ENCODE assay signal across 8 mouse cellular contexts in the genomic region with DNA sequence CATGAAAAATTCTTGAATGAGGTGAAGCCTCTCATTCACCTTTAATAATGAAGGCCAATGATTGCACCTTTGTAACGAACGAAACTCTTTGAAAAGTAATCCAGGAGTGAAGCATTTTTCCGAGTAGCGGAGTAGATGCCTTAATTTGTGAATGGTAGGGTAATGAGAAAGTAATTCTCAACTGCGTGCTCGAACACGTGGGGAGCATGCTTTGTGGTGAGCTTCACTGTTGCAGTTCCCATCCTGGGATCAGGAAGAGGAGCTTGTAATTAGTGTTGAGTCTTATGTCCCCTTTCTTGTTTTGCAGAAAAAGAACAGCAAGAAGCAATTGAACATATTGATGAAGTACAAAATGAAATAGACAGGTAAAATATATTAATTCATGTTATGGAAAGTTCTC. TPM values are rescaled to one million over a fixed set of nuclear protein-coding genes. Genes with fewer than 3 reads are reported as not detected.
DNase-seq lines count a peak whose midpoint lies in the region; ATAC-seq and TF ChIP-seq lines count a peak whose summit lies in the region.

No protein-coding gene starts in this region.

- peak overlapping the region; percentile 99 for H3K9ac ChIP-seq in forebrain, embryonic 14.5 days (ENCODE audit: low read length)
- H3K9ac ChIP-seq in liver, embryonic 13.5 days = peak overlapping the region; percentile 97

- no peaks in the 10 kb centered on the region for H3K27me3 ChIP-seq in forebrain, embryonic 14.5 days (replicated peaks; ENCODE audit: control insufficient read depth, insufficient read depth, low read length)
- no peaks in the 10 kb centered on the region for H3K27me3 ChIP-seq in liver, embryonic 13.5 days

- H3K27ac ChIP-seq in gastrocnemius, adult 2 months = no peak overlapping the region
- H3K27ac ChIP-seq in forebrain, embryonic 14.5 days (ENCODE audit: low read depth, low read length) = no peak overlapping the region
- H3K27ac ChIP-seq in liver, embryonic 13.5 days = peak overlapping the region; percentile 97

- 10% methylated on average over 7 of the region's 7 CpGs for WGBS in forebrain, embryonic 14.5 days
- WGBS in liver, embryonic 13.5 days (ENCODE audit: insufficient replicate concordance) = 21% methylated on average over 7 of the region's 7 CpGs

- intact Hi-C loops in gastrocnemius, adult 2 months (cut with DNase I) = no loop called here
- intact Hi-C loops in gastrocnemius, postnatal 36 days (cut with DNase I) = no loop called here

- DNase-seq in gastrocnemius, adult 2 months = no peak
- DNase-seq in gastrocnemius, postnatal 36 days = no peak
- peak; percentile 55 for DNase-seq in 416B (ENCODE audit: low read depth)
- DNase-seq in forebrain, embryonic 14.5 days (ENCODE audit: low spot score) = no peak
- no peak for DNase-seq in liver, embryonic 13.5 days
- no peak for DNase-seq in adrenal gland, adult 8-10 months
- no peak for DNase-seq in right cerebral cortex, postnatal 36 days (ENCODE audit: low spot score in 2 of 2)
- DNase-seq in B cell, adult 2 months = no peak

- TF ChIP-seq CTCF in gastrocnemius, adult 2 months (IDR thresholded peaks at IDR 0.05) = no peak

- H3K4me3 ChIP-seq in gastrocnemius, adult 2 months = peak overlapping the region; percentile 98
- H3K4me3 ChIP-seq in forebrain, embryonic 14.5 days (ENCODE audit: low read depth, low read length) = peak overlapping the region; percentile 100
- peak overlapping the region; percentile 98 for H3K4me3 ChIP-seq in liver, embryonic 13.5 days (replicated peaks)

- peak overlapping the region; percentile 70 for H3K4me2 ChIP-seq in forebrain, embryonic 14.5 days (ENCODE audit: low read length)
- H3K4me2 ChIP-seq in liver, embryonic 13.5 days = peak overlapping the region; percentile 98

- H3K9me3 ChIP-seq in forebrain, embryonic 14.5 days (replicated peaks; ENCODE audit: control insufficient read depth, low read length) = no peaks in the 10 kb centered on the region
- H3K9me3 ChIP-seq in liver, embryonic 13.5 days (replicated peaks) = no peaks in the 10 kb centered on the region

- peaks cover 39% of the 10 kb centered on the region for H3K36me3 ChIP-seq in forebrain, embryonic 14.5 days (ENCODE audit: control insufficient read depth, insufficient read depth, low read length)
- peaks cover 40% of the 10 kb centered on the region for H3K36me3 ChIP-seq in liver, embryonic 13.5 days

- peaks cover 21% of the 10 kb centered on the region for H3K4me1 ChIP-seq in forebrain, embryonic 14.5 days (ENCODE audit: control insufficient read depth, insufficient read depth, low read length)
- peaks cover 49% of the 10 kb centered on the region for H3K4me1 ChIP-seq in liver, embryonic 13.5 days (replicated peaks)

- ATAC-seq in forebrain, embryonic 14.5 days = no peak
- ATAC-seq in liver, embryonic 13.5 days (ENCODE audit: low read depth) = no peak

RNA-seq across cellular contexts. Expression of gene Pkn3, which starts 9.5 kb away (rescaled TPM):
- 1 to 10 TPM; 3.6 to 4.1 TPM for total RNA-seq in gastrocnemius, adult 2 months (2021)
- 1 to 10 TPM; 2.8 to 5.1 TPM for total RNA-seq in gastrocnemius, postnatal 36 days (2021)
- polyA plus RNA-seq in forebrain, embryonic 14.5 days (2014; fragmentation: Nextera tagmentation; extraction: Ambion mirVana) = 2.2 and 2.5 TPM in 2 replicates
- 3.1 and 3.2 TPM in 2 replicates for polyA plus RNA-seq in liver, embryonic 13.5 days (2015; fragmentation: Nextera tagmentation; extraction: Ambion mirVana)
- 1 to 10 TPM; 4.8 to 6.6 (median 5.8) TPM for total RNA-seq in adrenal gland, adult 8-10 months (2022)

RNA-seq across cellular contexts. Expression of gene Set, which starts 10.8 kb away (rescaled TPM):
- 100 to 1,000 TPM in 1 of 2 experiments, 10 to 100 TPM in 1; 93.8 to 110 TPM for total RNA-seq in gastrocnemius, adult 2 months (2021)
- 10 to 100 TPM; 81.3 to 93.3 TPM for total RNA-seq in gastrocnemius, postnatal 36 days (2021)
- polyA plus RNA-seq in forebrain, embryonic 14.5 days (2014; fragmentation: Nextera tagmentation; extraction: Ambion mirVana) = 379 and 393 TPM in 2 replicates
- 317 and 337 TPM in 2 replicates for polyA plus RNA-seq in liver, embryonic 13.5 days (2015; fragmentation: Nextera tagmentation; extraction: Ambion mirVana)
- 100 to 1,000 TPM; 205 to 257 (median 225) TPM for total RNA-seq in adrenal gland, adult 8-10 months (2022)

RNA-seq across cellular contexts. Expression of gene Wdr34, which starts 19.3 kb away (rescaled TPM):
- total RNA-seq in gastrocnemius, adult 2 months (2021) = 1 to 10 TPM; 4.4 to 5.0 TPM
- 1 to 10 TPM; 3.9 to 4.1 TPM for total RNA-seq in gastrocnemius, postnatal 36 days (2021)
- 51.4 and 63.1 TPM in 2 replicates for polyA plus RNA-seq in forebrain, embryonic 14.5 days (2014; fragmentation: Nextera tagmentation; extraction: Ambion mirVana)
- 9.9 and 10.7 TPM in 2 replicates for polyA plus RNA-seq in liver, embryonic 13.5 days (2015; fragmentation: Nextera tagmentation; extraction: Ambion mirVana)
- total RNA-seq in adrenal gland, adult 8-10 months (2022) = 10 to 100 TPM; 19.5 to 31.7 (median 26.6) TPM

RNA-seq across cellular contexts. Expression of gene Zdhhc12, which starts 25.5 kb away (rescaled TPM):
- total RNA-seq in gastrocnemius, adult 2 months (2021) = 1 to 10 TPM; 2.0 to 3.5 TPM
- total RNA-seq in gastrocnemius, postnatal 36 days (2021) = 1 to 10 TPM; 2.6 to 3.0 TPM
- 21.6 and 24.1 TPM in 2 replicates for polyA plus RNA-seq in forebrain, embryonic 14.5 days (2014; fragmentation: Nextera tagmentation; extraction: Ambion mirVana)
- 22.8 and 23.9 TPM in 2 replicates for polyA plus RNA-seq in liver, embryonic 13.5 days (2015; fragmentation: Nextera tagmentation; extraction: Ambion mirVana)
- 10 to 100 TPM; 16.4 to 23.9 (median 17.6) TPM for total RNA-seq in adrenal gland, adult 8-10 months (2022)

RNA-seq across cellular contexts. Expression of gene Zer1, which starts 56.4 kb away (rescaled TPM):
- total RNA-seq in gastrocnemius, adult 2 months (2021) = 10 to 100 TPM; 23.1 to 25.2 TPM
- 10 to 100 TPM; 19.9 to 21.7 TPM for total RNA-seq in gastrocnemius, postnatal 36 days (2021)
- 8.4 and 8.9 TPM in 2 replicates for polyA plus RNA-seq in forebrain, embryonic 14.5 days (2014; fragmentation: Nextera tagmentation; extraction: Ambion mirVana)
- 2.2 and 2.6 TPM in 2 replicates for polyA plus RNA-seq in liver, embryonic 13.5 days (2015; fragmentation: Nextera tagmentation; extraction: Ambion mirVana)
- total RNA-seq in adrenal gland, adult 8-10 months (2022) = 10 to 100 TPM; 45.6 to 74.7 (median 58.5) TPM
